Mouse (Mus musculus) heart, postnatal 25 days (tissue): ENCODE results near the gene Hephl1. TPM values are rescaled to one million over a fixed set of nuclear protein-coding genes. Genes with fewer than 3 reads are reported as not detected.

Experiments used
- DNase-seq: peaks from one replicate; pipeline ENCODE4 v3.0.0; 2022; ENCODE audit warnings: low spot score
- intact Hi-C: fragments of 180-260 bp; cut with DNase I; formaldehyde crosslinking; loops from one replicate; pipeline ENCODE4 v1.15.1; 2025
- total RNA-seq, 2 experiments: library from RNA; stranded (reverse); gene quantifications; 2 replicates each; pipeline ENCODE4 v1.2.3; 2021

Hephl1 gene
- total RNA-seq, 2 experiments from 2014 or later, result 0.08 to 0.11 TPM

- DNase-seq, result no peak
- intact Hi-C loops, result no loop called here
These were observed 88.9 kb downstream of the Hephl1 start for GRCm38 (mm10) chr9:15023049-15023448.

- intact Hi-C loops, result no loop called here
- no peak for DNase-seq
These were observed 90.8 kb downstream of the Hephl1 start for GRCm38 (mm10) chr9:15021156-15021555.

- DNase-seq, result no peak
- intact Hi-C loops, result no loop called here
These were observed 91.3 kb downstream of the Hephl1 start for GRCm38 (mm10) chr9:15020561-15021080.

GRCm38 (mm10) chr9:15018756-15019131, 93.2 kb downstream of the Hephl1 start:
- no peak for DNase-seq
- intact Hi-C loops, result loop anchor here (10.0 kb wide), 1 partner anchor 504 kb away; no protein-coding TSS in a partner anchor

GRCm38 (mm10) chr9:15017791-15018755, 93.8 kb downstream of the Hephl1 start:
- no peak for DNase-seq
- intact Hi-C loops, result loop anchor here (10.0 kb wide), 1 partner anchor 503 kb away; no protein-coding TSS in a partner anchor

- intact Hi-C loops, result loop anchor here (1.0 to 10.0 kb wide), 3 partner anchors 148 to 501 kb away; no protein-coding TSS in a partner anchor
- no peak for DNase-seq
These were observed 96.5 kb downstream of the Hephl1 start for GRCm38 (mm10) chr9:15015223-15015956.

GRCm38 (mm10) chr9:15007566-15007965, 104.3 kb downstream of the Hephl1 start:
- DNase-seq, result no peak
- intact Hi-C loops, result no loop called here

- intact Hi-C loops, result no loop called here
These were observed 107.6 kb downstream of the Hephl1 start for GRCm38 (mm10) chr9:15004298-15004685.

GRCm38 (mm10) chr9:15003676-15004297, 108.1 kb downstream of the Hephl1 start:
- intact Hi-C loops, result no loop called here
- DNase-seq, result no peak

More at GRCm38 (mm10) chr9:15004298-15004685, 107.6 kb downstream of the Hephl1 start:
- DNase-seq, result no peak

- intact Hi-C loops, result no loop called here
These were observed 108.8 kb downstream of the Hephl1 start for GRCm38 (mm10) chr9:15002995-15003613.

More at GRCm38 (mm10) chr9:15002995-15003613, 108.8 kb downstream of the Hephl1 start:
- no peak for DNase-seq

Other genes starting within 250 kb of the Hephl1 start
- not detected for gene Izumo1r, start 208.2 kb downstream of the Hephl1 start, total RNA-seq
- gene Panx1, start 66.6 kb downstream of the Hephl1 start, total RNA-seq, result 1 to 10 TPM; 3.8 to 4.7 TPM
- gene Vstm5, start 126.9 kb upstream of the Hephl1 start, total RNA-seq, result under 1 TPM; 0.21 to 0.59 TPM
- gene Med17, start 167.8 kb upstream of the Hephl1 start, total RNA-seq, result 10 to 100 TPM; 15.1 to 15.7 TPM
- 10 to 100 TPM; 28.0 to 32.3 TPM for gene Taf1d, start 194.1 kb upstream of the Hephl1 start, total RNA-seq
- gene 4931406C07Rik, start 194.3 kb upstream of the Hephl1 start, total RNA-seq, result 1 to 10 TPM; 4.6 to 5.6 TPM
- gene Cep295, start 245.7 kb upstream of the Hephl1 start, total RNA-seq, result 1 to 10 TPM; 5.6 to 7.2 TPM